ENCODE assay signal across 11 mouse cellular contexts in genomic region chr3:55524491-55525195, GRCm38 (mm10). TPM values are rescaled to one million over a fixed set of nuclear protein-coding genes. Genes with fewer than 3 reads are reported as not detected.
DNase-seq lines count a peak whose midpoint lies in the region; ATAC-seq and TF ChIP-seq lines count a peak whose summit lies in the region.
"Had no signal": no experiment of that assay in that cellular context is flagged by ENCODE, and none has a peak within 500 bp of the region (broad histone marks: within the 10 kb centered on the region; RNA-seq: fewer than 3 reads in every experiment).

No protein-coding gene starts in this region.

- peak; percentile 65 for DNase-seq in kidney, postnatal 0 days (ENCODE audit: low spot score)
- DNase-seq in kidney, postnatal 25 days, result no peak
- DNase-seq in forebrain, postnatal 0 days, result peak; percentile 40
- peak; percentile 59 for DNase-seq in hindbrain, postnatal 0 days (ENCODE audit: low spot score)
- no peak for DNase-seq in ovary, postnatal 10 days (ENCODE audit: low spot score)
- DNase-seq in adrenal gland, adult 18-20 months (ENCODE audit: low spot score in 2 of 2), result no peak

- peak overlapping the region; percentile 39 for H3K27ac ChIP-seq in kidney, postnatal 0 days
- 0 out of 2 replicates have a peak overlapping the region, but pooled peaks have one; percentile 22 for H3K27ac ChIP-seq in forebrain, postnatal 0 days (ENCODE audit: low read depth, low read length)
- H3K27ac ChIP-seq in hindbrain, postnatal 0 days, result peak overlapping the region; percentile 85
- peak overlapping the region; percentile 93 for H3K27ac ChIP-seq in neural tube, embryonic 13.5 days (replicated peaks)
- H3K27ac ChIP-seq: liver, embryonic 14.5 days; stomach, postnatal 0 days had no signal

- no peak for TF ChIP-seq CTCF in kidney, postnatal 0 days (IDR thresholded peaks at IDR 0.05; ENCODE audit: low read depth)
- no peak for TF ChIP-seq CTCF in forebrain, postnatal 0 days (IDR thresholded peaks at IDR 0.05; ENCODE audit: low read depth)
- TF ChIP-seq CTCF in hindbrain, postnatal 0 days (IDR thresholded peaks at IDR 0.05; ENCODE audit: low read depth), result no peak

- peaks cover 9% of the 10 kb centered on the region; the same call in 1 of the 2 replicates for H3K4me1 ChIP-seq in kidney, postnatal 0 days (replicated peaks; ENCODE audit: insufficient read depth, low read length)
- peaks cover 13% of the 10 kb centered on the region for H3K4me1 ChIP-seq in forebrain, postnatal 0 days (ENCODE audit: insufficient read depth)
- H3K4me1 ChIP-seq in hindbrain, postnatal 0 days (ENCODE audit: insufficient read depth, low read length), result peaks cover 31% of the 10 kb centered on the region
- H3K4me1 ChIP-seq in neural tube, embryonic 13.5 days (replicated peaks), result peaks cover 90% of the 10 kb centered on the region

- WGBS in kidney, postnatal 0 days, result 62% methylated on average over 9 of the region's 9 CpGs
- WGBS in forebrain, postnatal 0 days, result 55% methylated on average over 9 of the region's 9 CpGs
- whole genome bisulfite sequencing in hindbrain, postnatal 0 days, result 40% methylated on average over 9 of the region's 9 CpGs
- 28% methylated on average over 9 of the region's 9 CpGs for WGBS in neural tube, embryonic 13.5 days

- no peaks in the 10 kb centered on the region for H3K36me3 ChIP-seq in kidney, postnatal 0 days (ENCODE audit: insufficient read depth, low read length)
- peaks cover 3% of the 10 kb centered on the region for H3K36me3 ChIP-seq in forebrain, postnatal 0 days (ENCODE audit: insufficient read depth)
- no peaks in the 10 kb centered on the region for H3K36me3 ChIP-seq in hindbrain, postnatal 0 days (ENCODE audit: insufficient read depth, low read length)
- H3K36me3 ChIP-seq in neural tube, embryonic 13.5 days, result no peaks in the 10 kb centered on the region; the same call in 1 of the 2 replicates

- H3K4me2 ChIP-seq in kidney, postnatal 0 days (ENCODE audit: low read length), result no peak overlapping the region
- no peak overlapping the region for H3K4me2 ChIP-seq in forebrain, postnatal 0 days (ENCODE audit: low read depth)
- H3K4me2 ChIP-seq in hindbrain, postnatal 0 days (ENCODE audit: low read depth, low read length), result no peak overlapping the region
- H3K4me2 ChIP-seq in neural tube, embryonic 13.5 days, result peak overlapping the region; percentile 33

- H3K9ac ChIP-seq in kidney, postnatal 0 days (ENCODE audit: low read depth, low read length), result no peak overlapping the region
- no peak overlapping the region for H3K9ac ChIP-seq in forebrain, postnatal 0 days
- H3K9ac ChIP-seq in hindbrain, postnatal 0 days (replicated peaks; ENCODE audit: low read length), result no peak overlapping the region; the same call in 1 of the 2 replicates
- H3K9ac ChIP-seq in neural tube, embryonic 13.5 days, result peak overlapping the region; percentile 9
- H3K9ac ChIP-seq: liver, embryonic 14.5 days had no signal

- no peaks in the 10 kb centered on the region for H3K27me3 ChIP-seq in kidney, postnatal 0 days (ENCODE audit: insufficient read depth, low read length)
- no peaks in the 10 kb centered on the region for H3K27me3 ChIP-seq in forebrain, postnatal 0 days (ENCODE audit: insufficient read depth, low read length)
- no peaks in the 10 kb centered on the region for H3K27me3 ChIP-seq in hindbrain, postnatal 0 days (ENCODE audit: insufficient read depth, low read length)
- H3K27me3 ChIP-seq in neural tube, embryonic 13.5 days, result no peaks in the 10 kb centered on the region

- ATAC-seq in kidney, postnatal 0 days (replicated peaks; ENCODE audit: low FRiP score, low read depth), result peak; percentile 68
- peak; percentile 30 for ATAC-seq in forebrain, postnatal 0 days
- ATAC-seq in hindbrain, postnatal 0 days, result peak; percentile 45
- peak; percentile 7; the same call in 1 of the 2 replicates for ATAC-seq in neural tube, embryonic 13.5 days (ENCODE audit: low read depth)
- ATAC-seq in monocyte, adult 5-6 weeks (replicated peaks; ENCODE audit: insufficient number of reproducible peaks, low FRiP score, low TSS enrichment, poor library complexity, severe bottlenecking), result no peak

- no peaks in the 10 kb centered on the region for H3K9me3 ChIP-seq in kidney, postnatal 0 days (replicated peaks; ENCODE audit: low read length)
- no peaks in the 10 kb centered on the region for H3K9me3 ChIP-seq in forebrain, postnatal 0 days (ENCODE audit: low read length)
- no peaks in the 10 kb centered on the region for H3K9me3 ChIP-seq in hindbrain, postnatal 0 days (ENCODE audit: low read length)
- no peaks in the 10 kb centered on the region for H3K9me3 ChIP-seq in neural tube, embryonic 13.5 days

- H3K4me3 ChIP-seq in kidney, postnatal 0 days (replicated peaks; ENCODE audit: low read depth, low read length), result no peak overlapping the region
- H3K4me3 ChIP-seq in forebrain, postnatal 0 days (ENCODE audit: low read depth, low read length), result no peak overlapping the region
- no peak overlapping the region for H3K4me3 ChIP-seq in hindbrain, postnatal 0 days (ENCODE audit: low read length)
- no peak overlapping the region for H3K4me3 ChIP-seq in neural tube, embryonic 13.5 days

RNA-seq across cellular contexts. Expression of gene Gm21954, which starts 52.6 kb away (rescaled TPM):
- polyA plus RNA-seq in kidney, postnatal 0 days (2015; fragmentation: Nextera tagmentation; extraction: Ambion mirVana), result not detected in 2 replicates
- not detected in 2 replicates for total RNA-seq in forebrain, postnatal 0 days (2014; rRNA removed)
- not detected in 2 replicates for polyA plus RNA-seq in forebrain, postnatal 0 days (2015; fragmentation: Nextera tagmentation; extraction: Ambion mirVana)
- total RNA-seq in hindbrain, postnatal 0 days (2014; rRNA removed), result not detected in 2 replicates
- not detected in 2 replicates for polyA plus RNA-seq in hindbrain, postnatal 0 days (2015; fragmentation: Nextera tagmentation; extraction: Ambion mirVana)
- polyA plus RNA-seq in neural tube, embryonic 13.5 days (2015; fragmentation: Nextera tagmentation; extraction: Ambion mirVana), result not detected in 2 replicates
- not detected for total RNA-seq in adrenal gland, adult 18-20 months (2021)
- total RNA-seq in monocyte, adult 5-6 weeks (2017), result not detected in 3 replicates
- total RNA-seq: ES-E14 had no signal
- polyA plus RNA-seq: liver, embryonic 14.5 days; stomach, postnatal 0 days had no signal

Comparison
In these comparisons a context has a peak if more than half of its experiments do, and no peak if none do; other contexts are left out.
1. DNase-seq: peak in kidney, postnatal 0 days (single experiment), forebrain, postnatal 0 days (single experiment) and hindbrain, postnatal 0 days (single experiment); none in kidney, postnatal 25 days (0 of 2), ovary, postnatal 10 days (single experiment) and adrenal gland, adult 18-20 months (0 of 2).
2. H3K27ac ChIP-seq: peak in every context shown above with its lines; median percentile 93 in neural tube, embryonic 13.5 days; 85 in hindbrain, postnatal 0 days; 39 in kidney, postnatal 0 days; 22 in forebrain, postnatal 0 days.